Mouse (Mus musculus): ENCODE measurements around the gene Ephb3. TPM values are rescaled to one million over a fixed set of nuclear protein-coding genes. Genes with fewer than 3 reads are reported as not detected.
A peak's percentile ranks its signal among the peaks of the same experiment; 100 is the strongest.

Ephb3 gene
- polyA plus RNA-seq, 1 experiment from 2014 or later = 17.2 TPM

GRCm38 (mm10) chr16:21192509-21193354 lies 11.8 kb upstream of the Ephb3 start:
- no peaks in the 10 kb centered on the region for H3K36me3 ChIP-seq
- WGBS = 37% methylated on average over 7 of the region's 7 CpGs
- peak; percentile 34; the same call in 1 of the 2 replicates for ATAC-seq (replicated peaks; ENCODE audit: low FRiP score)
- H3K4me1 ChIP-seq = 0 out of 2 replicates have a peak, but pooled peaks cover 5% of the 10 kb centered on the region
- no peak overlapping the region for H3K9ac ChIP-seq
- H3K4me2 ChIP-seq = no peak overlapping the region
- no peak overlapping the region for H3K4me3 ChIP-seq (replicated peaks)
- H3K9me3 ChIP-seq (replicated peaks) = no peaks in the 10 kb centered on the region
- 0 out of 2 replicates have a peak, but pooled peaks cover 3% of the 10 kb centered on the region for H3K27me3 ChIP-seq
- no peak overlapping the region for H3K27ac ChIP-seq

- Histone ChIP-seq H3K9ac (no peak overlapping the region), H3K36me3 (no peaks in the 10 kb centered on the region), H3K27me3 (0 out of 2 replicates have a peak, but pooled peaks cover 3% of the 10 kb centered on the region), H3K4me1 (0 out of 2 replicates have a peak, but pooled peaks cover 3% of the 10 kb centered on the region), H3K4me3 (replicated peaks) (no peak overlapping the region), H3K9me3 (replicated peaks) (no peaks in the 10 kb centered on the region), H3K4me2 (no peak overlapping the region), H3K27ac (no peak overlapping the region)
- ATAC-seq (replicated peaks; ENCODE audit: low FRiP score) = no peak
- 87% methylated on average over 12 of the region's 12 CpGs for WGBS
These were observed 10.4 kb upstream of the Ephb3 start for GRCm38 (mm10) chr16:21194182-21194581.

- Histone ChIP-seq H3K27me3 (0 out of 2 replicates have a peak, but pooled peaks cover 6% of the 10 kb centered on the region), H3K36me3 (no peaks in the 10 kb centered on the region), H3K4me3 (replicated peaks) (no peak overlapping the region), H3K27ac (no peak overlapping the region), H3K9ac (no peak overlapping the region), H3K4me1 (0 out of 2 replicates have a peak, but pooled peaks cover 3% of the 10 kb centered on the region), H3K4me2 (no peak overlapping the region), H3K9me3 (replicated peaks) (no peaks in the 10 kb centered on the region)
- ATAC-seq (replicated peaks; ENCODE audit: low FRiP score) = no peak
- 61% methylated on average over 8 of the region's 8 CpGs for WGBS
These were observed 9.2 kb upstream of the Ephb3 start for GRCm38 (mm10) chr16:21195260-21195866.

- Histone ChIP-seq H3K27me3 (0 out of 2 replicates have a peak, but pooled peaks cover 16% of the 10 kb centered on the region), H3K9ac (no peak overlapping the region), H3K4me2 (no peak overlapping the region), H3K4me3 (replicated peaks) (no peak overlapping the region), H3K4me1 (0 out of 2 replicates have a peak, but pooled peaks cover 3% of the 10 kb centered on the region), H3K9me3 (replicated peaks) (no peaks in the 10 kb centered on the region), H3K27ac (no peak overlapping the region), H3K36me3 (no peaks in the 10 kb centered on the region)
- no peak for ATAC-seq (replicated peaks; ENCODE audit: low FRiP score)
- WGBS = 82% methylated on average over 3 of the region's 3 CpGs
These were observed 8.0 kb upstream of the Ephb3 start for GRCm38 (mm10) chr16:21196576-21196975.

GRCm38 (mm10) chr16:21197542-21197941 lies 7.0 kb upstream of the Ephb3 start:
- H3K4me2 ChIP-seq = no peak overlapping the region
- H3K36me3 ChIP-seq = no peaks in the 10 kb centered on the region
- WGBS = 87% methylated on average over 4 of the region's 4 CpGs
- ATAC-seq (replicated peaks; ENCODE audit: low FRiP score) = no peak
- H3K27ac ChIP-seq = no peak overlapping the region
- H3K9me3 ChIP-seq (replicated peaks) = no peaks in the 10 kb centered on the region
- H3K4me1 ChIP-seq = no peaks in the 10 kb centered on the region
- H3K4me3 ChIP-seq (replicated peaks) = no peak overlapping the region
- no peak overlapping the region for H3K9ac ChIP-seq
- 0 out of 2 replicates have a peak, but pooled peaks cover 24% of the 10 kb centered on the region for H3K27me3 ChIP-seq

- Histone ChIP-seq H3K27ac (no peak overlapping the region), H3K9ac (no peak overlapping the region), H3K9me3 (replicated peaks) (no peaks in the 10 kb centered on the region), H3K4me1 (no peaks in the 10 kb centered on the region), H3K27me3 (peaks cover 29% of the 10 kb centered on the region; the same call in 1 of the 2 replicates), H3K4me2 (no peak overlapping the region), H3K4me3 (replicated peaks) (no peak overlapping the region), H3K36me3 (no peaks in the 10 kb centered on the region)
- 82% methylated on average over 7 of the region's 7 CpGs for WGBS
- no peak for ATAC-seq (replicated peaks; ENCODE audit: low FRiP score)
These were observed 6.5 kb upstream of the Ephb3 start for GRCm38 (mm10) chr16:21198006-21198405.

GRCm38 (mm10) chr16:21198529-21198928 lies 6.0 kb upstream of the Ephb3 start:
- WGBS = 8% methylated on average over 1 of the region's 1 CpGs

GRCm38 (mm10) chr16:21199426-21199825 lies 5.1 kb upstream of the Ephb3 start:
- Histone ChIP-seq H3K4me2 (no peak overlapping the region), H3K4me1 (peaks cover 4% of the 10 kb centered on the region; the same call in 1 of the 2 replicates), H3K9ac (no peak overlapping the region), H3K27me3 (peaks cover 38% of the 10 kb centered on the region; the same call in 1 of the 2 replicates), H3K4me3 (replicated peaks) (no peak overlapping the region), H3K36me3 (no peaks in the 10 kb centered on the region), H3K9me3 (replicated peaks) (no peaks in the 10 kb centered on the region), H3K27ac (no peak overlapping the region)
- no peak for ATAC-seq (replicated peaks; ENCODE audit: low FRiP score)
- 77% methylated on average over 8 of the region's 8 CpGs for WGBS

More at GRCm38 (mm10) chr16:21198529-21198928, 6.0 kb upstream of the Ephb3 start:
- no peak for ATAC-seq (replicated peaks; ENCODE audit: low FRiP score)
- Histone ChIP-seq H3K4me2 (no peak overlapping the region), H3K9ac (no peak overlapping the region), H3K4me1 (no peaks in the 10 kb centered on the region), H3K9me3 (replicated peaks) (no peaks in the 10 kb centered on the region), H3K4me3 (replicated peaks) (no peak overlapping the region), H3K27me3 (peaks cover 34% of the 10 kb centered on the region; the same call in 1 of the 2 replicates), H3K36me3 (no peaks in the 10 kb centered on the region), H3K27ac (no peak overlapping the region)

GRCm38 (mm10) chr16:21202731-21203130 lies 1.8 kb upstream of the Ephb3 start:
- Histone ChIP-seq H3K4me2 (no peak overlapping the region), H3K9me3 (replicated peaks) (no peaks in the 10 kb centered on the region), H3K9ac (no peak overlapping the region), H3K4me1 (peaks cover 33% of the 10 kb centered on the region), H3K36me3 (no peaks in the 10 kb centered on the region), H3K4me3 (replicated peaks) (no peak overlapping the region), H3K27ac (no peak overlapping the region), H3K27me3 (peaks cover 49% of the 10 kb centered on the region; the same call in 1 of the 2 replicates)
- 81% methylated on average over 4 of the region's 4 CpGs for WGBS
- no peak for ATAC-seq (replicated peaks; ENCODE audit: low FRiP score)

GRCm38 (mm10) chr16:21205093-21205886 lies 735 bp downstream of the Ephb3 start:
- under 1% methylated on average over 60 of the region's 60 CpGs for WGBS
- H3K27me3 ChIP-seq = peaks cover 49% of the 10 kb centered on the region; the same call in 1 of the 2 replicates
- H3K9me3 ChIP-seq (replicated peaks) = no peaks in the 10 kb centered on the region
- peaks cover 58% of the 10 kb centered on the region for H3K4me1 ChIP-seq
- peak overlapping the region; percentile 75 for H3K27ac ChIP-seq
- peak overlapping the region; percentile 88 for H3K4me3 ChIP-seq (replicated peaks)
- ATAC-seq (replicated peaks; ENCODE audit: low FRiP score) = no peak
- peak overlapping the region; percentile 88 for H3K9ac ChIP-seq
- no peaks in the 10 kb centered on the region for H3K36me3 ChIP-seq
- H3K4me2 ChIP-seq = peak overlapping the region; percentile 87

- Histone ChIP-seq H3K4me3 (replicated peaks) (peak overlapping the region; percentile 88), H3K36me3 (0 out of 2 replicates have a peak, but pooled peaks cover 2% of the 10 kb centered on the region), H3K9ac (0 out of 2 replicates have a peak overlapping the region, but pooled peaks have one; percentile 1), H3K4me2 (peak overlapping the region; percentile 87), H3K9me3 (replicated peaks) (no peaks in the 10 kb centered on the region), H3K27me3 (peaks cover 25% of the 10 kb centered on the region; the same call in 1 of the 2 replicates), H3K4me1 (peaks cover 79% of the 10 kb centered on the region), H3K27ac (no peak overlapping the region)
- WGBS = 71% methylated on average over 4 of the region's 4 CpGs
- ATAC-seq (replicated peaks; ENCODE audit: low FRiP score) = no peak
These were observed 3.5 kb downstream of the Ephb3 start for GRCm38 (mm10) chr16:21208001-21208565.
